Mouse (Mus musculus): Measurements from ENCODE around the gene Fkbpl. TPM values are rescaled to one million over a fixed set of nuclear protein-coding genes. Genes with fewer than 3 reads are reported as not detected.
A peak's percentile ranks its signal among the peaks of the same experiment; 100 is the strongest.

Fkbpl gene
- polyA plus RNA-seq, 1 experiment from 2014 or later = 18.4 TPM

DNA sequence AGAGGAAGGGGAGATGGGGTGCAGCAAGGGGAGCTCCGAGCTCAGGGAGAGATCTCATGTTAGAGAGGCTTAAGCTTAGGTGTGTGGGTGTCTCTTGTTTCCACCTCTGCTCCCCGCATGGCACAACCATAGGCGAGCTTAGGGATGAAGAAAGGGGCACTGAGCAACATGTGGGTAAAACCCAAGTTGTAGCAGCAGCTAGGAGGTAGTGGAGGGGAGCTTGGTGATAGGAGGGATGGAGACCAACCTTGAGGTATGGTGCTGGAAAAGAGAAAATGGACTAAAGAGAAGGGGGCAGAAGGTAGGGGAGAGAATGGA lies 15.3 kb downstream of the Fkbpl start:
- Histone ChIP-seq H3K27ac (no peak overlapping the region), H3K27me3 (peaks cover 52% of the 10 kb centered on the region), H3K4me2 (no peak overlapping the region), H3K4me3 (replicated peaks) (no peak overlapping the region), H3K9ac (no peak overlapping the region), H3K4me1 (peaks cover 34% of the 10 kb centered on the region), H3K36me3 (no peaks in the 10 kb centered on the region), H3K9me3 (replicated peaks) (no peaks in the 10 kb centered on the region)
- WGBS = 54% methylated on average over 3 of the region's 3 CpGs
- no peak for ATAC-seq (replicated peaks; ENCODE audit: low FRiP score)

DNA sequence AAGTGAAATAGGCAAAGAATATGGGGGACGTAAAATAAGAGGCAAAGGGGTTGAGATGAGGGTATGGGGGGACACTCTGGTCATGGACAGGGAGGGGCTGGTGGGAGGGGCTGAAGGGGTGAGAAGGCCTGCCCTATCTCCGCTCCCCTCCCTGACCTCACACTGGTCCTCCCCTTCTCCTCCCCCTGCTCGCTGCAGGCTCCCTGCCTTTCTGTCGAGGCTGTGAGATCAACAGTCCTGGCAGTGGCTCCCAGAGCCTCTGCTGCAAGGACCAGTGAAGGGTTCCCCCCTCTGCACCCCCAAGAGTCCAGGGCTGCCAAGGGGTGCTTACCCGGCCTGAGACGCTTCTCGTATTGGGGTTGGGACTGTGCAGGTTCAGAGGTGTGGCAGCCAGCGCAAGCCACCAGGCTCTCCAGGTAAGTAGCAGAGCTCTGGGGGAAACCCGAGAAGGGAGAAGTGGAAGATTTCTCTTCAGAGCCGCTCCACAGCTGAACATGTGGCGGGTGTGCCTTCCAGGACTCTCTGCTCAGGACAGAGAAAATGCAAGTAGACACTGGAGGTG lies 15.8 kb downstream of the Fkbpl start:
- peak overlapping the region; percentile 55 for H3K4me2 ChIP-seq
- H3K9me3 ChIP-seq (replicated peaks) = no peaks in the 10 kb centered on the region
- peaks cover 30% of the 10 kb centered on the region for H3K4me1 ChIP-seq
- ATAC-seq (replicated peaks; ENCODE audit: low FRiP score) = no peak
- H3K36me3 ChIP-seq = no peaks in the 10 kb centered on the region
- no peak overlapping the region for H3K27ac ChIP-seq
- 0 out of 2 replicates have a peak overlapping the region, but pooled peaks have one; percentile 23 for H3K4me3 ChIP-seq (replicated peaks)
- H3K27me3 ChIP-seq = peaks cover 57% of the 10 kb centered on the region
- 28% methylated on average over 11 of the region's 11 CpGs for WGBS
- no peak overlapping the region for H3K9ac ChIP-seq

DNA sequence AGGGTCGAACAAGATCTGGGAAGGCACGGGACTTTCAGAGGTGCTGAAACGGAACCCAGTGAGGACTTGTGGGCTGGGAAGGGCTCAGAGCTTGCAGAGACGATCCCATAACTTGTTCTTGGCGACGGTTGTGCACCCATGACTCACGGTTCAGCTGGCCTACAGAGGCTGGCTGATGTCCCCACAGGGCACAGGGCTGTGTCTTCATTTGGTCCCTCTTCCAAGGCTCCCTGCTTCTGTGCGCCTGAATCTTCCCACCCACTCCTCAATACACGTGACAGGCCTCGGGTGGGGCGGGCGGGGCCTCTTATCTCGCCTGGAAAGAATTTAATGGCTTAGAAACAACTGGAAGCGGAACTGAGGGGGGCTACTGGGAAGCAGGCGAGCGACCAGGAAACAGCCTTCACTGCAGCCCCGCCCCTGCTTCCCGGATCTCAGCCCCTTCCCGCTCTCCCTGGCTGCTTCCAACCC lies 16.6 kb downstream of the Fkbpl start:
- Histone ChIP-seq H3K4me3 (replicated peaks) (peak overlapping the region; percentile 23), H3K9me3 (replicated peaks) (no peaks in the 10 kb centered on the region), H3K36me3 (no peaks in the 10 kb centered on the region), H3K27ac (peak overlapping the region; percentile 51), H3K9ac (no peak overlapping the region), H3K4me1 (peaks cover 21% of the 10 kb centered on the region), H3K27me3 (peaks cover 65% of the 10 kb centered on the region), H3K4me2 (peak overlapping the region; percentile 55)
- WGBS = 3% methylated on average over 19 of the region's 19 CpGs
- ATAC-seq (replicated peaks; ENCODE audit: low FRiP score) = peak; percentile 58; the same call in 1 of the 2 replicates

DNA sequence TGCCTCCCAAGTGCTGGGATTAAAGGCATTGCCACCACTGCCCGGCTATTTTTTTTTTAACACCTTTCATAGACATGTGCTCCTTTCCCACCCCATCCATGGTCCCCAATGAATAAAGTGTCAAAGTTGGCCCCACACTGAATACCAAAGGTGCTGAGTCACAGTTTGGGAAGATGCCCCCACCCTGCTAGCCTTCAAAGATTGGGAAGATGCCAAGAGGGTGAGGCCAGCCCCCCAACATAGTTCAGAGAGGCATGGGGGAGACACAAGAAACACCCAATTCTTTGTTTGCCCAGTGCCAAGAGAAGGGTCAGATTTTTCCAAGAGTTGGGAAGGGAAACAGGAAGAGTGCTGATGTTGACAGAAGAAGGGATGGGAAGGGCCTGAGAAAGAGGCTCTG lies 17.9 kb downstream of the Fkbpl start:
- H3K36me3 ChIP-seq = no peaks in the 10 kb centered on the region
- ATAC-seq (replicated peaks; ENCODE audit: low FRiP score) = no peak
- H3K4me3 ChIP-seq (replicated peaks) = no peak overlapping the region
- WGBS = 97% methylated on average over 1 of the region's 1 CpGs
- H3K27me3 ChIP-seq = peaks cover 67% of the 10 kb centered on the region
- peaks cover 17% of the 10 kb centered on the region for H3K4me1 ChIP-seq
- no peak overlapping the region for H3K9ac ChIP-seq
- no peak overlapping the region for H3K27ac ChIP-seq
- H3K9me3 ChIP-seq (replicated peaks) = no peaks in the 10 kb centered on the region
- no peak overlapping the region for H3K4me2 ChIP-seq

DNA sequence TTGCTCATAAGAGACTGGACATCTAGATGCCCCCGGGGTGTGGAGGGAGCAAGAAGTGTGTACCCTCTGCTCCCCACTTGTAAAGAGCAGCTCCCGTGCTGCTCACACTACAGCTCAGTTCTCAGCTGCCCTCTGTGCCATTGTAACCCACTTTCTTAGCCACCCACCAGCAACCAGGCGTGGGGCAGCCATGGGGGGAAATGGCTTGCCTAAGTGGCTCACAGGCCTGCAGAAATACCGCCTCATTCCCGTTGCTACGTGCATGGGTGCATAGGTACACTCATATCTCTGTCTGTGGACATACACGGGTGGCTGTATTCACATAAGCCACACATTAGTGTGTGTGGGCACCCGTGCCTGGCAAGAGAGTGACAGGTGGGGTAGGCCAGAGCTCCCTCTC lies 18.4 kb downstream of the Fkbpl start:
- peaks cover 17% of the 10 kb centered on the region for H3K4me1 ChIP-seq
- ATAC-seq (replicated peaks; ENCODE audit: low FRiP score) = no peak
- H3K9me3 ChIP-seq (replicated peaks) = no peaks in the 10 kb centered on the region
- H3K9ac ChIP-seq = no peak overlapping the region
- H3K4me2 ChIP-seq = no peak overlapping the region
- no peak overlapping the region for H3K4me3 ChIP-seq (replicated peaks)
- no peaks in the 10 kb centered on the region for H3K36me3 ChIP-seq
- no peak overlapping the region for H3K27ac ChIP-seq
- peaks cover 63% of the 10 kb centered on the region for H3K27me3 ChIP-seq
- 84% methylated on average over 8 of the region's 8 CpGs for WGBS

DNA sequence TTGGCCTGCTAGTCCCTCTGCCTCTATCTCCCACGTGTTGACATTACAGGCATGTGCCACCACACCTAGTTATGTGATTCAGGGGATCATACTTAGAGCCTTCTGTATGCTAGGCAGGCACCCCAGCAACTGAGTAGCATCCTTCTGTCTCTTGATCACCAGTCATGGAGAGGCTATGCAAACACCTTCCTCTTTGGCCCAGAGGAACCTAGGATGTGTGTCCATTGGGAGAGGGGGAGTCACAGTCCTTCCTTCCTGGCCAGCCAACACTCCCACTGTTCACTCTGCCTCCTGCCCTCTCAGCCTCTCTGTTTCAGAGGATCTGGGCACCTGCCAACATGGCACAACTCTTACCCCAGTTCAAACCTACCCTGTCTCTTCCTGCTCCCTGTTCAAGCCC lies 19.0 kb downstream of the Fkbpl start:
- WGBS = 43% methylated on average over 1 of the region's 1 CpGs
- H3K4me2 ChIP-seq = no peak overlapping the region
- H3K27me3 ChIP-seq = peaks cover 59% of the 10 kb centered on the region

DNA sequence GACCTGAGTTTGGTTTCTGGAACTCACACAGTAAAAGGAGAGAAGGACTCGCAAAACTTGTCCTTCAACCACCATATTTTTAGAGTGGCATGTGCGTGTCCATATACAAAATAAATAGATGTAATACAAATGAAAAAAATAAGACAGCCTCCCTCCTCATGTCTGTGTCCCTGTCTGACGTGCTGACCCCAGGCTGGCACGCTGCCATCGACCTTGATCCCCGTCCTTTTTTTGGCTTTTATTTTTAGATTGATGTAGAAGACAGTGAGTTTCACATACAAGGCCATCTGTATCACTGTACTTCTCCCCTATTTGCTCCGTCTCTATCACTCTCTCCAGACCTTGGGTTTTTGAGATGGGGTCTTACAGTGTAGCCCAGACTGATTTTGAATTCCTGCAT lies 19.9 kb downstream of the Fkbpl start:
- Histone ChIP-seq H3K4me2 (no peak overlapping the region), H3K27me3 (peaks cover 56% of the 10 kb centered on the region), H3K9ac (no peak overlapping the region), H3K36me3 (no peaks in the 10 kb centered on the region), H3K4me1 (peaks cover 17% of the 10 kb centered on the region), H3K9me3 (replicated peaks) (no peaks in the 10 kb centered on the region), H3K4me3 (replicated peaks) (no peak overlapping the region), H3K27ac (no peak overlapping the region)
- no peak for ATAC-seq (replicated peaks; ENCODE audit: low FRiP score)
- WGBS = 67% methylated on average over 7 of the region's 7 CpGs

More for the DNA sequence above, 19.0 kb downstream of the Fkbpl start:
- Histone ChIP-seq H3K4me3 (replicated peaks) (no peak overlapping the region), H3K9ac (no peak overlapping the region), H3K36me3 (no peaks in the 10 kb centered on the region), H3K27ac (no peak overlapping the region), H3K9me3 (replicated peaks) (no peaks in the 10 kb centered on the region), H3K4me1 (peaks cover 17% of the 10 kb centered on the region)
- ATAC-seq (replicated peaks; ENCODE audit: low FRiP score) = no peak

- Histone ChIP-seq H3K4me1 (peaks cover 15% of the 10 kb centered on the region), H3K9me3 (replicated peaks) (no peaks in the 10 kb centered on the region), H3K4me2 (peak within 1 kb of the TSS; percentile 77), H3K27me3 (peaks cover 73% of the 10 kb centered on the region), H3K4me3 (replicated peaks) (peak within 1 kb of the TSS; percentile 42), H3K36me3 (no peaks in the 10 kb centered on the region), H3K9ac (peak within 1 kb of the TSS; percentile 29; the same call in 1 of the 2 replicates), H3K27ac (no peak within 1 kb of the TSS)
- ATAC-seq (replicated peaks; ENCODE audit: low FRiP score) = no peak
- WGBS = 64% methylated on average over 7 of the region's 7 CpGs
These were observed 25.7 kb downstream of the Fkbpl start, which contains the start of gene Tnxb for GRCm38 (mm10) chr17:34670235-34670634. Gene Tnxb (plus strand): TSS chr17:34670535.

GRCm38 (mm10) chr17:34671151-34672066 lies 26.8 kb downstream of the Fkbpl start:
- Histone ChIP-seq H3K27ac (no peak overlapping the region), H3K4me3 (replicated peaks) (peak overlapping the region; percentile 42), H3K4me1 (peaks cover 15% of the 10 kb centered on the region), H3K27me3 (peaks cover 71% of the 10 kb centered on the region), H3K36me3 (no peaks in the 10 kb centered on the region), H3K9me3 (replicated peaks) (no peaks in the 10 kb centered on the region), H3K9ac (peak overlapping the region; percentile 29), H3K4me2 (peak overlapping the region; percentile 77)
- WGBS = 8% methylated on average over 87 of the region's 93 CpGs
- ATAC-seq (replicated peaks; ENCODE audit: low FRiP score) = no peak; the same call in 1 of the 2 replicates

GRCm38 (mm10) chr17:34672246-34672792 lies 27.8 kb downstream of the Fkbpl start:
- H3K9ac ChIP-seq = peak overlapping the region; percentile 29; the same call in 1 of the 2 replicates
- H3K9me3 ChIP-seq (replicated peaks) = no peaks in the 10 kb centered on the region
- 31% methylated on average over 49 of the region's 49 CpGs for WGBS
- peak overlapping the region; percentile 77 for H3K4me2 ChIP-seq
- no peaks in the 10 kb centered on the region for H3K36me3 ChIP-seq
- peak overlapping the region; percentile 42 for H3K4me3 ChIP-seq (replicated peaks)
- H3K27ac ChIP-seq = no peak overlapping the region
- no peak for ATAC-seq (replicated peaks; ENCODE audit: low FRiP score)
- H3K27me3 ChIP-seq = peaks cover 77% of the 10 kb centered on the region
- H3K4me1 ChIP-seq = peaks cover 15% of the 10 kb centered on the region

- Histone ChIP-seq H3K4me2 (no peak overlapping the region), H3K27ac (no peak overlapping the region), H3K4me3 (replicated peaks) (no peak overlapping the region), H3K36me3 (no peaks in the 10 kb centered on the region), H3K4me1 (peaks cover 15% of the 10 kb centered on the region), H3K27me3 (peaks cover 81% of the 10 kb centered on the region), H3K9ac (no peak overlapping the region), H3K9me3 (replicated peaks) (no peaks in the 10 kb centered on the region)
- 82% methylated on average over 7 of the region's 7 CpGs for WGBS
- no peak for ATAC-seq (replicated peaks; ENCODE audit: low FRiP score)
These were observed 28.6 kb downstream of the Fkbpl start for GRCm38 (mm10) chr17:34673139-34673538.
